Mouse (Mus musculus) limb, embryonic 14.5 days (tissue): ENCODE results near the gene Irf2bpl. TPM values are rescaled to one million over a fixed set of nuclear protein-coding genes. Genes with fewer than 3 reads are reported as not detected.
A peak's percentile ranks its signal among the peaks of the same experiment; 100 is the strongest.

Experiments
- ATAC-seq: fragments of 200-750 bp; cut with Nextera tagmentation; 2 replicates; pipeline ENCODE4 v1.8.0; 2017; ENCODE audit warnings: low read depth, moderate number of reproducible peaks, moderate TSS enrichment; ENCODE audit not compliant: low FRiP score
- DNase-seq: peaks from one replicate; pipeline ENCODE4 v3.0.0-alpha.2; 2015; ENCODE audit warnings: low spot score
- H3K27ac ChIP-seq: fragments of 300-500 bp; sonication (generic); replicated peaks from 2 replicates; pipeline ENCODE4 v1.5.1; 2014; ENCODE audit warnings: low read depth, mild to moderate bottlenecking, low read length, moderate library complexity, mixed read lengths
- H3K27me3 ChIP-seq: fragments of 300-500 bp; sonication (generic); 2 replicates; pipeline ENCODE4 v1.6.1; 2014; ENCODE audit warnings: low read length, mixed read lengths; ENCODE audit not compliant: control insufficient read depth, insufficient read depth
- H3K36me3 ChIP-seq: fragments of 300-500 bp; sonication (generic); 2 replicates; pipeline ENCODE4 v1.6.1; 2014; ENCODE audit warnings: mild to moderate bottlenecking, low read length, moderate library complexity, mixed read lengths; ENCODE audit not compliant: control insufficient read depth, insufficient read depth
- H3K4me1 ChIP-seq: fragments of 300-500 bp; sonication (generic); 2 replicates; pipeline ENCODE4 v1.6.1; 2014; ENCODE audit warnings: antibody characterized with exemption, low read length, mixed read lengths; ENCODE audit not compliant: control insufficient read depth, insufficient read depth
- H3K4me2 ChIP-seq: fragments of 300-500 bp; sonication (generic); replicated peaks from 2 replicates; pipeline ENCODE4 v1.6.1; 2014; ENCODE audit warnings: low read depth, mild to moderate bottlenecking, low read length, moderate library complexity; ENCODE audit not compliant: severe bottlenecking
- H3K4me3 ChIP-seq: fragments of 300-500 bp; sonication (generic); replicated peaks from 2 replicates; pipeline ENCODE4 v1.5.1; 2014; ENCODE audit warnings: low read length
- H3K9ac ChIP-seq: fragments of 300-500 bp; sonication (generic); 2 replicates; pipeline ENCODE4 v1.6.1; 2014; ENCODE audit warnings: mild to moderate bottlenecking, low read depth, low read length, moderate library complexity; ENCODE audit not compliant: severe bottlenecking
- H3K9me3 ChIP-seq: fragments of 300-500 bp; sonication (generic); 2 replicates; pipeline ENCODE4 v1.6.1; 2016; ENCODE audit warnings: low read length; ENCODE audit not compliant: control insufficient read depth
- POLR2A ChIP-seq: fragments of 200-500 bp; IDR thresholded peaks from 2 replicates; pipeline ENCODE4 v1.8.0; 2012; ENCODE audit warnings: inconsistent platforms, mild to moderate bottlenecking, moderate library complexity, borderline replicate concordance; ENCODE audit not compliant: insufficient read depth, insufficient read length; ENCODE audit errors: extremely low read depth
- WGBS: fragments of 180-500 bp; shearing (Covaris S2); extraction: QIAGEN DNeasy Blood & Tissue Kit; methylation state at CpG from one replicate; pipeline ENCODE4 v1.1.7; 2014; 5-methylcytosine and 5-hydroxymethylcytosine counted together
- polyA plus RNA-seq, 2 experiments: library from polyadenylated mRNA; depleted of rRNA in 1 of 2; stranded (reverse) in 1 of 2; unstranded in 1 of 2; fragments of >200 nt; fragmentation: Nextera tagmentation in 1 of 2; extraction: Ambion mirVana in 1 of 2; gene quantifications; 2 replicates each; pipeline versions ENCODE4 v1.2.1 to v1.2.3; 2012 to 2014

Gene Irf2bpl
- polyA plus RNA-seq, 2 experiments = 33.9 to 37.1 TPM

GRCm38 (mm10) chr12:86882279-86883018 is 2.1 kb downstream of the Irf2bpl start:
- ATAC-seq = no peak
- DNase-seq = peak; percentile 55
- peaks cover 15% of the 10 kb centered on the region for H3K36me3 ChIP-seq
- H3K9me3 ChIP-seq = no peaks in the 10 kb centered on the region
- peak overlapping the region; percentile 98 for H3K4me2 ChIP-seq
- peak overlapping the region; percentile 97 for H3K27ac ChIP-seq
- under 1% methylated on average over 56 of the region's 59 CpGs for WGBS
- H3K4me3 ChIP-seq = peak overlapping the region; percentile 97
- TF ChIP-seq POLR2A = no peak
- peaks cover 43% of the 10 kb centered on the region for H3K4me1 ChIP-seq
- peak overlapping the region; percentile 93 for H3K9ac ChIP-seq
- H3K27me3 ChIP-seq = no peaks in the 10 kb centered on the region

- ATAC-seq (no peak), DNase-seq (no peak)
- Histone ChIP-seq H3K36me3 (peaks cover 15% of the 10 kb centered on the region), H3K4me3 (peak overlapping the region; percentile 97), H3K4me2 (peak overlapping the region; percentile 98), H3K4me1 (peaks cover 37% of the 10 kb centered on the region), H3K9ac (peak overlapping the region; percentile 93), H3K27me3 (no peaks in the 10 kb centered on the region), H3K27ac (peak overlapping the region; percentile 97; the same call in 1 of the 2 replicates), H3K9me3 (no peaks in the 10 kb centered on the region)
- no peak for TF ChIP-seq POLR2A
- 10% methylated on average over 21 of the region's 33 CpGs for WGBS
Measured at GRCm38 (mm10) chr12:86881809-86882278, 2.8 kb downstream of the Irf2bpl start.

GRCm38 (mm10) chr12:86880090-86880723 is 4.4 kb downstream of the Irf2bpl start:
- H3K27ac ChIP-seq = no peak overlapping the region
- no peak overlapping the region for H3K4me3 ChIP-seq
- 44% methylated on average over 3 of the region's 3 CpGs for WGBS
- peak overlapping the region; percentile 25; the same call in 1 of the 2 replicates for H3K4me2 ChIP-seq
- peaks cover 15% of the 10 kb centered on the region for H3K36me3 ChIP-seq
- DNase-seq = no peak
- no peaks in the 10 kb centered on the region for H3K9me3 ChIP-seq
- peaks cover 26% of the 10 kb centered on the region for H3K4me1 ChIP-seq
- ATAC-seq = no peak
- H3K27me3 ChIP-seq = no peaks in the 10 kb centered on the region
- no peak for TF ChIP-seq POLR2A
- H3K9ac ChIP-seq = no peak overlapping the region

GRCm38 (mm10) chr12:86879446-86880085 is 5.0 kb downstream of the Irf2bpl start:
- no peak for DNase-seq
- ATAC-seq = no peak
- Histone ChIP-seq H3K27ac (no peak overlapping the region), H3K4me2 (no peak overlapping the region), H3K4me3 (no peak overlapping the region), H3K27me3 (no peaks in the 10 kb centered on the region), H3K9me3 (no peaks in the 10 kb centered on the region), H3K9ac (no peak overlapping the region), H3K36me3 (peaks cover 15% of the 10 kb centered on the region), H3K4me1 (peaks cover 25% of the 10 kb centered on the region)
- 38% methylated on average over 6 of the region's 6 CpGs for WGBS
- no peak for TF ChIP-seq POLR2A
